Mouse (Mus musculus) stomach, postnatal 0 days (tissue): ENCODE data around the gene Cep295nl. TPM values are rescaled to one million over a fixed set of nuclear protein-coding genes. Genes with fewer than 3 reads are reported as not detected.
A peak's percentile ranks its signal among the peaks of the same experiment; 100 is the strongest.

Experiments used
- ATAC-seq: fragments of 200-750 bp; cut with Nextera tagmentation; 2 replicates; pipeline ENCODE4 v1.8.0; 2017; ENCODE audit not compliant: low FRiP score, low TSS enrichment
- DNase-seq: peaks from one replicate; pipeline ENCODE4 v3.0.0-alpha.2; 2016; ENCODE audit warnings: low spot score
- H3K27ac ChIP-seq: fragments of 300-500 bp; sonication (generic); replicated peaks from 2 replicates; pipeline ENCODE4 v1.5.1; 2014; ENCODE audit warnings: mild to moderate bottlenecking, control low read depth
- H3K27me3 ChIP-seq: fragments of 300-500 bp; sonication (generic); 2 replicates; pipeline ENCODE4 v1.6.1; 2014; ENCODE audit warnings: low read length; ENCODE audit not compliant: control insufficient read depth, insufficient read depth
- H3K36me3 ChIP-seq: fragments of 300-500 bp; sonication (generic); 2 replicates; pipeline ENCODE4 v1.6.1; 2014; ENCODE audit warnings: low read length, mixed read lengths; ENCODE audit not compliant: control insufficient read depth, insufficient read depth
- H3K4me1 ChIP-seq: fragments of 300-500 bp; sonication (generic); replicated peaks from 2 replicates; pipeline ENCODE4 v1.6.1; 2014; ENCODE audit warnings: antibody characterized with exemption; ENCODE audit not compliant: control insufficient read depth, insufficient read depth
- H3K4me2 ChIP-seq: fragments of 300-500 bp; sonication (generic); replicated peaks from 2 replicates; pipeline ENCODE4 v1.6.1; 2014; ENCODE audit warnings: low read depth, mild to moderate bottlenecking, control low read depth, moderate library complexity
- H3K4me3 ChIP-seq: fragments of 300-500 bp; sonication (generic); 2 replicates; pipeline ENCODE4 v1.5.1; 2014; ENCODE audit warnings: low read depth, low read length, control low read depth
- H3K9ac ChIP-seq: fragments of 300-500 bp; sonication (generic); 2 replicates; pipeline ENCODE4 v1.6.1; 2014; ENCODE audit warnings: mild to moderate bottlenecking, low read length, control low read depth, mixed read lengths
- H3K9me3 ChIP-seq: fragments of 300-500 bp; sonication (generic); 2 replicates; pipeline ENCODE4 v1.6.1; 2016; ENCODE audit warnings: low read length; ENCODE audit not compliant: control insufficient read depth
- CTCF ChIP-seq: IDR thresholded peaks from 2 replicates; pipeline ENCODE4 v1.5.1; 2016; ENCODE audit warnings: antibody characterized with exemption, low read depth, mild to moderate bottlenecking, moderate library complexity
- EP300 ChIP-seq: optimal IDR thresholded peaks from 2 replicates; pipeline ENCODE3; 2016; ENCODE audit warnings: antibody characterized with exemption
- WGBS: fragments of 180-500 bp; shearing (Covaris S2); extraction: QIAGEN DNeasy Blood & Tissue Kit; methylation state at CpG from one replicate; pipeline ENCODE4 v1.1.7; 2014; 5-methylcytosine and 5-hydroxymethylcytosine counted together
- polyA plus RNA-seq: library from polyadenylated mRNA; unstranded; fragments of >200 nt; fragmentation: Nextera tagmentation; extraction: Ambion mirVana; gene quantifications from 2 replicates; pipeline ENCODE4 v1.2.1, GENCODE M21; 2015

Gene Cep295nl
- polyA plus RNA-seq, 1 experiment from 2014 or later, result 0.53 TPM

DNA sequence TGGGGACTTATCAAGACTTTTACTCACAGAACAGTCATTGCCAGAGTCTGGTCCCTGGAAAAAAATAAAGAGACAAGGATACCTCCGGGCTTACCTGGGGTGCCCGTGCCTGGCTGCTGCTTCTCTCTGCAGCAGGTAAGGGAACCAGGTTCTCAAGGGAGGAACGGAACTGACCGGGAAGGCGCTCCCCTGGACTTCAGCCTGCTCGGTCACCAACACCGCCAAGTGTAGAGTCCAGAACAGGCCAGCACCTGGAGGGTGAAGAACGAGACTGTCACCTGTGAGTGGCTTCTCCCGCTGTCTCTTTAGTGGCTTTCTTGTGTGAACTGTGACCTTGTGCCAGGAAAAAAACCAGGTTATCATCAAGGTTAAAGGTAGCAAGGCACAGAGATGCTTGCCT is 54.7 kb downstream of the Cep295nl start:
- Histone ChIP-seq H3K9me3 (no peaks in the 10 kb centered on the region), H3K27ac (no peak overlapping the region), H3K9ac (no peak overlapping the region), H3K4me2 (no peak overlapping the region), H3K36me3 (peaks cover 21% of the 10 kb centered on the region), H3K4me1 (0 out of 2 replicates have a peak, but pooled peaks cover 4% of the 10 kb centered on the region), H3K4me3 (no peak overlapping the region), H3K27me3 (no peaks in the 10 kb centered on the region)
- WGBS, result 96% methylated on average over 9 of the region's 9 CpGs
- TF ChIP-seq CTCF (no peak), EP300 (no peak)
- ATAC-seq (no peak), DNase-seq (no peak)

- Histone ChIP-seq H3K4me1 (0 out of 2 replicates have a peak, but pooled peaks cover 4% of the 10 kb centered on the region), H3K27ac (no peak overlapping the region), H3K9me3 (no peaks in the 10 kb centered on the region), H3K27me3 (no peaks in the 10 kb centered on the region), H3K9ac (no peak overlapping the region), H3K4me2 (no peak overlapping the region), H3K36me3 (peaks cover 24% of the 10 kb centered on the region), H3K4me3 (no peak overlapping the region)
- ATAC-seq, result no peak
- peak; percentile 52 for DNase-seq
- 56% methylated on average over 9 of the region's 9 CpGs for WGBS
- TF ChIP-seq EP300 (no peak), CTCF (no peak)
These were observed 55.9 kb downstream of the Cep295nl start for GRCm38 (mm10) chr11:118286434-118286833.

DNA sequence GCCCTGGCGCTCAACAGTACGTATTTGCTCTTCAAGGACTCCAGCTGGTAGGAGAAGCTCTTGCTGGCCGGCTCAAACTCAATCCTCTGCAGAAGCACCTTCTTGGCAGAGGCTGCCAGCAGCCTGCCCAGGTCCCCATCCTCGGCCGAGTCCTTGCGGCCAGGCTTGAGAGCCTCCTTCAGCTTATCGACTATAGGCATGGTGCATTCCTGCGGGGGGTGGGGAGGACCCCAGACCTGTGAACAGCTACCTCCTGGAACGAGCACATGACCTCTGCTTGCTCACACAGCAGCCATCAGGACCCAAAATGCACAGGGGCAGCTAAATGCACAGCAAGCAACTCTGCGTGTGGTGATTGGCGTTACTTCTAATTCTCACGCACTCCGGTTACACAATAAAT is 56.5 kb downstream of the Cep295nl start:
- Histone ChIP-seq H3K9ac (no peak overlapping the region), H3K4me2 (no peak overlapping the region), H3K27me3 (no peaks in the 10 kb centered on the region), H3K4me3 (no peak overlapping the region), H3K9me3 (no peaks in the 10 kb centered on the region), H3K27ac (no peak overlapping the region), H3K36me3 (peaks cover 24% of the 10 kb centered on the region), H3K4me1 (0 out of 2 replicates have a peak, but pooled peaks cover 4% of the 10 kb centered on the region)
- WGBS, result 85% methylated on average over 13 of the region's 13 CpGs
- ATAC-seq (no peak), DNase-seq (no peak)
- TF ChIP-seq EP300, result no peak
- no peak for TF ChIP-seq CTCF

Other genes starting within 250 kb of the Cep295nl start
- gene Dnah17, start 211.9 kb downstream of the Cep295nl start, polyA plus RNA-seq, result 0.04 and 0.06 TPM in 2 replicates
- 13.1 and 13.3 TPM in 2 replicates for gene Cyth1, start 93.9 kb downstream of the Cep295nl start, polyA plus RNA-seq
- gene Usp36, start 52.3 kb downstream of the Cep295nl start, polyA plus RNA-seq, result 8.1 and 8.9 TPM in 2 replicates
- gene Timp2, start 13.2 kb upstream of the Cep295nl start, polyA plus RNA-seq, result 72.7 and 77.2 TPM in 2 replicates
- gene Lgals3bp, start 59.6 kb upstream of the Cep295nl start, polyA plus RNA-seq, result 142 and 144 TPM in 2 replicates
- 32.3 and 33.9 TPM in 2 replicates for gene Cant1, start 76.6 kb upstream of the Cep295nl start, polyA plus RNA-seq
- 9.0 and 11.0 TPM in 2 replicates for gene C1qtnf1, start 85.7 kb upstream of the Cep295nl start, polyA plus RNA-seq
- 12.6 and 13.7 TPM in 2 replicates for gene Engase, start 134.3 kb upstream of the Cep295nl start, polyA plus RNA-seq